Mouse (Mus musculus) adrenal gland, postnatal 4 days (tissue): ENCODE measurements around the gene Tdp2. TPM values are rescaled to one million over a fixed set of nuclear protein-coding genes. Genes with fewer than 3 reads are reported as not detected.
A peak's percentile ranks its signal among the peaks of the same experiment; 100 is the strongest.

Experiments used
- DNase-seq, 2 experiments: peaks; one replicate each; pipeline ENCODE4 v3.0.0; 2021 to 2022; ENCODE audit warnings: low spot score in 2 of 2, mixed read lengths in 2 of 2
- long read RNA-seq, 2 experiments: library from polyadenylated mRNA; stranded (forward); transcript quantifications; one replicate each; pipeline ENCODE4 v2.0.0; 2021
- total RNA-seq, 2 experiments: library from RNA; stranded (reverse); gene quantifications; 2 replicates each; pipeline ENCODE4 v1.2.3; 2021

The Tdp2 gene
- 10 to 100 TPM; 39.4 to 40.7 TPM for total RNA-seq
- long read RNA-seq, experiment 1, transcript Tdp2-201 (7 exons, 1,957 nt), result major isoform, 28 of 38 reads
- long read RNA-seq, experiment 1, partial matches to known transcripts, result 2 of 38 reads
- long read RNA-seq, experiment 1, other reads (novel, unspliced or antisense), result 7 of 38 reads
- long read RNA-seq, experiment 2, transcript Tdp2-201 (7 exons, 1,957 nt), result major isoform, 46 of 59 reads
- long read RNA-seq, experiment 2, partial matches to known transcripts, result 1 of 59 reads
- long read RNA-seq, experiment 2, other reads (novel, unspliced or antisense), result 6 of 59 reads

DNA sequence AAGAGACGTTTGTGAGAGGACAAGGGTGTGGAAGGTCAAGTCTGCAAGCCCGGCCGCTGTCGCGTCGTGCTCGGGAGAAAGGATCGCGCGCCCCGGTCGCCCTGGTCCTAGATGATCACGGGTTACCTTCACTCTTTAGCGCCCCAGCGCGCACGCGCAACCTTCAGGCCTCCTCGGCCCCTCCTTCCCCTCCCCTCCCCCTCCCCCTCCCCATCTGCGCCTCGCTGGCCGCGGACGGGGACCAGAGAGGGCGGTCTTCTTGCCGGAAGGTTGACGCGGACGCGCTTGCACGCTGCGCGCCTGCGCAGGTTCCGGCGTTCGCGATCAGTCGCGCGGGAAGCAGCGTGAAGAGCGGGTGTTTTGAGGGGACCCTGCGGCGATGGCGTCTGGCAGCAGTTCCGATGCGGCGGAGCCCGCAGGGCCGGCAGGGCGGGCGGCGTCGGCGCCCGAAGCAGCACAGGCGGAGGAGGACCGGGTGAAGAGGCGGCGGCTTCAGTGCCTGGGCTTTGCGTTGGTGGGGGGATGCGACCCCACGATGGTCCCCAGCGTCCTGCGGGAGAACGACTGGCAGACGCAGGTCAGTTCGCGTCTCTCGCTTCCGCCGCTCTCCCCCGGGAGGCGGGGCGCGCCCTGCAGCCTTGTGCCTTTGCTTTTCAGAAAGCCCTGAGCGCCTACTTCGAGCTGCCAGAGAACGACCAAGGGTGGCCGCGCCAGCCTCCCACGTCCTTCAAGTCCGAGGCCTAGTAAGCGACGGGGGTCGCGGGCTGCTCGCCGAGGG, at the start of gene Tdp2, which contains the start of gene Acot13:
Tdp2 (plus strand) TSS at position 327 of the 778 bp plus-strand sequence.
Acot13 (minus strand) TSS at position 188 of the 778 bp plus-strand sequence.
- DNase-seq, result peak; percentile 82 to 91

DNA sequence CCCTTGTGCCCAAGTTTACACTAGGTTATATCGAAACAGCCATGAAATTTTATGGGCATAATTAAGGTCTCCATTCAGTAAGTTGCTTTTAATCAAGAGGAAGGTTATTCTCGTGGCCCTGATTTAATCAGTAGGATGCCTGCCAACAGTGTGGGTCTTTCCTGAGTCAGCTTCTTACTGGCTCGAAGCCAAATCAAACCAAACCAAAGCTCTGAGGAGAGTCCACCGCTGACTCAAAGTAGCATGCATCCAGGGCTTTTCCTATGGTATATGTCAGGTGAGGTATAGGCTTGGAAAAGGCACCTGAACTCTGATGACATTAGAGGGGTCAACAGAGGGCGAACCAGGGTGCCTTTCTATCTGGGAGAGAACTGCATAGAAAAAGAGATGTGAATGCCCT, 49.6 kb upstream of the Tdp2 start:
- no peak for DNase-seq

DNA sequence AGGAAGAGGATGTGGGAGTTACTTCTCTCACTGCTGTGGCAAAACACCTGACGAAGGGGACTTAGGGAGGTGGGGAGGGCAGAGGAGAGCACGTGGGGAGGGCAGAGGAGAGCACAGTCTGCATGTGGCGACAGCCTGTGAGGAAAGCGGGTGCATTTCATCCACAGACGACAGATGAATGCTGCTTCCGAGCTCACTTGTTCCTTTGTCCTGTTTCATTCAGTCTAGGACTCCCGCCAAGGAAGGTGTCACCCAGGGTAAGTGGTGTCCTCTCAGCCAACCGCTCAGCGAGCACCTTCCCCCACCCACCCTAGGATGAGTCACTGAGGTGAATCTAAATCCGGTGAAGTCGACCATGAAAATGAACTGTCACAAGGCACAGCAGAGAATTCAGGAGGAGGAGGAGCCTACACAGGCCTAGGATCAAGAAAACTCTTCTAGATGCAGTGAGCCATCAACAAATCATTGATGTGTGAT, 45.4 kb upstream of the Tdp2 start:
- DNase-seq, result no peak

- no peak for DNase-seq
Observed at GRCm38 (mm10) chr13:24787477-24787876, 44.0 kb upstream of the Tdp2 start.

DNA sequence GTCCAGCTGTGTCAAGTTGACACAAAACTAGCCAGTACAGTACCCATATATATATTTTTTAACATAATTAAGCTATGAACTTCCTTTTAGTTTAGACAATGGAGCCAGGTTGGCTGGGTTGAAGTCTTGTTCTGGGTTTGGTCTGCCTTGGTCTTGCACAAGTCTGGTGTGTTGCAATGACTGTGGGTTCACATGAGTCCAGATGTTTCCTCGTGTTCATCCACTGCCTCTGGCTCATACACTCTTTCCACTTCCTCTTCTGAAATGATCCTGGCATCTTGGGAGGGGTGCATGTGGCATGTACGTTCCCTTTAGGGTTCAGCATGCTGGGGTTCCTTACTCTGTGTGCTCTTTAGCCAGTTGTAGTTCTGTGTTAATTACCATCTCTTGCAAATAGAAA, 40.1 kb upstream of the Tdp2 start:
- no peak for DNase-seq

DNA sequence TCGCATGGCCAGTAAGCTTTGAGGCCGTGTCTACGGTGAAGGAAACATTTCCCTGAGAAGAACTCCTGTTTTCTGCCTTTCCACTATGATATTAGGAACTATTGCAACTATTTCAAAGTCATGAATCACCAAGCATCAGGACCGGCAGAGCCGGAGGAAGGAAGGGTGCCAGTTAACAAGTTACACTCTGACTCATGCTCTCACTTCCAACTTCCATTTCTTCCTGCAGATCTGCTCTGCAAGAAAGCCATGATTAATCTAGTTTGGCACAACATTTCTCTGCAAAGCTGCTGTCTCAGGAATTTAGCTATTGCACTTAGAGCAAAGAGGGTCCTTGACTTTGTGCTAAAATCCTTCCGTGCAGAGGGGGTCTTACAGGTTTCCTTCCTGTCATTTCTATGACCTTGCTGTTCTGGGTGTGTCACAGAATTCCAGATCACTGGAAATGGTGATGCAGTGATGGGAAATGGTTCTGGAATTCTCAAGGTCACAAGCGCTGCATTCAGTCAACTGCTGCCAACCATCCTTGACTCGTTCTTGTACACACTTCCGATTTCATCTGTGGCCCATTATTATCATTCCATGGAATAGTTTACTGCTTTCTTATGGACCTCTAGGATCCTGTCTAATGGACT, 39.0 kb upstream of the Tdp2 start:
- no peak for DNase-seq

GRCm38 (mm10) chr13:24798686-24799085, 32.8 kb upstream of the Tdp2 start:
- DNase-seq, result no peak

GRCm38 (mm10) chr13:24799378-24799777, 32.1 kb upstream of the Tdp2 start:
- no peak for DNase-seq

DNA sequence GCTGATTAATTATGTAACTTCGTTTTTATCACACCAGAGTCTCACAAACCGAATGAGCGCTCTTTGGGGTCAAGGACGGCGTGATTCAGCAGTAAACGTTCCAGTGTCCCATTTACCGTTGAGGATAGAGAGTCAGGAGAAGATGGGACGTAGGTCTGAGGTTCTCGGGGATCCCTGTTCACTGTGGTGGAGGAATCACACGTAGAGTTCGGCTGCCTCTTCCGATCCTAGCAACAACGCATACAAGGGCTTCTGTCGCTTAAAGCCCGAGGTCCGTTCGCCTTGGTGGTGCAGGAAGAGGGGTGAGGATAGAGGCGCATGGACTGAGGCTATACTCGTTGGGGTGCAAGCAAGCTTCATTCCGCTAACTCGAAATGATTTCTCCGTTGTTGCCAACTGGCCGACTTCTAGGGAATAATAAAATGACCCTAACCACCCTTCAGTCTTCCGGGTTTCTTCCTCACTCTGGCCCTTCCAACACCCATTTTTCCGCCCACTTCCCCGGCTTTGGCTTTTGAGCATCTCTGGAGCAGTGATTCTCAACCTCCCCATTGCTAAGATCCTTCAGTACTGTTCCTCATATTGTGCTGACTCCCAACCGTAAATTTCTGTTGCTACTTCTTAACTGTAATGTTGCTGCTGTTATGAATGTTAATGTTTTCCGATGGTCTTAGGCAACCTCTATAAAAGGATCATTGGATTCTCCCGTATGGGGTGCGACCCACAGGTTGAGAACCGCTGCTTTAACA, 31.4 kb upstream of the Tdp2 start:
- DNase-seq, result no peak

- DNase-seq, result peak; percentile 92 to 94
Observed at GRCm38 (mm10) chr13:24800674-24801307, 30.7 kb upstream of the Tdp2 start.

DNA sequence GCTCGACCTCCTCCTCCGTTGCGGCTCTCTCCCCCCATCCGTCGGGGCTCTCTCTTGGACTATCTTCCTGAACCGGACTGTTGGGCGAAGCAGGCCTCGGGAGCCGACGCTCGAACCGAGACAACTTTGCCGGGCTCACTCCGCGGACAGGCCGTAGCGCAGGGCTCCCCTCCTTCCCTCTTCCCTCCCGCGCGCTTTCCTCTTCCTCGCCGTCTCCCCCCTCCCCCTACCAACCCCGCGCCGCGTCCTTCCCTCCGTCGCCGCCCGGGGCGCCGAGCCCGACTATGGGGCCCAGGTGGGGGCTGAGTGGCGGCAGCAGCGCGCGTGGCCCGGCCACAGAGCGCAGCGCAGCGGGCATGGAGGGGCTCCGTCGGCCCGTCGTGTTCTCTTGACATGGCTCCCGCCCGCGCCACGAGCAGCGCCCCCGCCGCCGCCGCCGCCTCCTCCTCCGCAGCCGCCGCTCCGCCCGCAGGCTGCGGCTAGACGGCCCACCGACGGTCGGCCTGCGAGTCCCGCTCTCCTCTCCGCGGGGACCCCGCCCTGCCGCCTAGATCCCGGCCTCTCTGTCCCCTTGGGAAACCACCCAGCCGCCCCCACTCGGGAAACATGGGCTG, 30.1 kb upstream of the Tdp2 start, which contains the start of gene BC005537:
BC005537 (plus strand) TSS at position 350 of the 614 bp plus-strand sequence.
- DNase-seq, result peak in 1 of 2 experiments; percentile 43

GRCm38 (mm10) chr13:24802131-24802691, 29.3 kb upstream of the Tdp2 start:
- DNase-seq, result no peak

- DNase-seq, result no peak
Observed at GRCm38 (mm10) chr13:24803196-24803595, 28.3 kb upstream of the Tdp2 start.

DNA sequence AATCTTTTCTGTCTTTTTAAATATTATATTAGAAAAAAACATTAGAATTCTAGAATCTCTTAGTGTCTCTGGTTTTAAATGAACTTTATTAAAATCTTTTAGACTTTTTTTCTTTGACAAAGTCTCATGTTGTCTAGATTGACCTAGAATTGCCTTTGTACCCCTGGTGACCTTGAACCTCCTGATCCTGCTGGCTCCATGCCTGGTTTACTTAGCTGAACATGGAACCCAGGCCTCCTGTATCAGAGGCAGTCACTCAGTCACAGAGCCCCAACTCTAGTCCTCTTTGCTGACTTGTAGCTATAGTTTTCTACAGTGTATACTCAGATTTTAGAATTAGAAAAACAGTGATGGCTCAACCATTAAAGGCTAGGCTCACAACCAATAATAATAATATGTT, 25.4 kb upstream of the Tdp2 start:
- DNase-seq, result no peak

GRCm38 (mm10) chr13:24812521-24812920, 19.0 kb upstream of the Tdp2 start:
- DNase-seq, result no peak

DNA sequence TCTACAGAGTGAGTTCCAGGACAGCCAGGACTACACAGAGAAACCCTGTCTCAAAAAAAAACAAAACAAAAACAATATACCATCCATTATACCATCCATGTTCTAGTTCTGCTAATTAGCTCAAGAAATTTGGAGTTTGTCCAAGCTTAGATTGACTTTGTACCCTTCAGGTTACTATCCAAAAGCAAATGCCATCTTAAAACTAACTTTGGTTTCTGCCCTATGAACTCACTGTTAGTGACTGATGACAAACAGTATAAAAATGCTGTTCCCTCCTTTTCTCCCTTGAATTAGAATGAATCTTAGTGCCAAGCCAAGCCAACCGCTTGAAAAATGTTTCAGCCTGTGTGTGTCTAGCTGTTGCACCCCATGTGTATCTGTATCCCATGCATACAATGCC, 16.9 kb upstream of the Tdp2 start:
- DNase-seq, result no peak

GRCm38 (mm10) chr13:24816125-24817092, 15.1 kb upstream of the Tdp2 start:
- no peak for DNase-seq

DNA sequence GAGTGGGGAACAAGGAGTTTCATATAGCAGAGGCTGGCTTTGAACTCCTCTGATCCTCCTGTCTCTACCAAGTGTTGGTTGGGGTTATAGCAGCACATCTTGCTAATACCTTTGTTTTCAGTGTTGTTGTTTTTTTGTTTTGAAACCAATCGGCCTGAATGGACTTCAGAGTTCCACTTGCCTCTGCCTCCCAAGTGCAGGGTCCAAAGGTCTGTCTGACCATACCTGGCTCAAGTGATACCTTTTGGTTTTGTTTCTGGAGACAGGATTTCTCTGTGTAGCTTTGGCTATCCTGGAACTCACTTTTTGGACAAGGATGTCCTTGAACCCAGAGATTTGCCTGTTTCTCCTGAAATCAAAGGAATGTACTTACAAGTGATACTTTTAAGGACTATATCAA, 11.5 kb upstream of the Tdp2 start:
- DNase-seq, result no peak
